Mouse (Mus musculus) lung, postnatal 0 days (tissue): Measurements from ENCODE around the gene Cpeb3. TPM values are rescaled to one million over a fixed set of nuclear protein-coding genes. Genes with fewer than 3 reads are reported as not detected.
A peak's percentile ranks its signal among the peaks of the same experiment; 100 is the strongest.
"Not testable (repeated sequence)": the region's sequence is repeated elsewhere in the genome, so short reads cannot be mapped to it uniquely, and the experiment has no call there.

Experiments used
- ATAC-seq: fragments of 200-750 bp; cut with Nextera tagmentation; 2 replicates; pipeline ENCODE4 v1.8.0; 2017; ENCODE audit warnings: moderate library complexity
- DNase-seq: peaks from one replicate; pipeline ENCODE4 v3.0.0-alpha.2; 2016; ENCODE audit warnings: low spot score
- H3K27ac ChIP-seq: fragments of 300-500 bp; sonication (generic); 2 replicates; pipeline ENCODE4 v1.5.1; 2014; ENCODE audit warnings: antibody characterized with exemption, mild to moderate bottlenecking, low read length, mixed read lengths
- H3K27me3 ChIP-seq: fragments of 300-500 bp; sonication (generic); replicated peaks from 2 replicates; pipeline ENCODE4 v1.6.1; 2014; ENCODE audit warnings: low read length, mixed read lengths; ENCODE audit not compliant: insufficient read depth
- H3K36me3 ChIP-seq: fragments of 300-500 bp; sonication (generic); 2 replicates; pipeline ENCODE4 v1.6.1; 2014; ENCODE audit warnings: low read length, mixed read lengths; ENCODE audit not compliant: insufficient read depth
- H3K4me1 ChIP-seq: fragments of 300-500 bp; sonication (generic); 2 replicates; pipeline ENCODE4 v1.6.1; 2014; ENCODE audit warnings: antibody characterized with exemption, low read depth, low read length, mixed read lengths; ENCODE audit not compliant: insufficient read depth
- H3K4me2 ChIP-seq: fragments of 300-500 bp; sonication (generic); replicated peaks from 2 replicates; pipeline ENCODE4 v1.6.1; 2014; ENCODE audit warnings: low read depth, mild to moderate bottlenecking, low read length, moderate library complexity, mixed read lengths
- H3K4me3 ChIP-seq: fragments of 300-500 bp; sonication (generic); 2 replicates; pipeline ENCODE4 v1.5.1; 2014; ENCODE audit warnings: low read depth, low read length
- H3K9ac ChIP-seq: fragments of 300-500 bp; sonication (generic); replicated peaks from 2 replicates; pipeline ENCODE4 v1.6.1; 2014; ENCODE audit warnings: low read depth, mild to moderate bottlenecking
- H3K9me3 ChIP-seq: fragments of 300-500 bp; sonication (generic); 2 replicates; pipeline ENCODE4 v1.6.1; 2016; ENCODE audit warnings: low read length, mixed read lengths
- CTCF ChIP-seq: IDR thresholded peaks from 2 replicates; pipeline ENCODE4 v1.5.1; 2016; ENCODE audit warnings: antibody characterized with exemption, mild to moderate bottlenecking
- EP300 ChIP-seq: IDR thresholded peaks from 2 replicates; pipeline ENCODE4 v1.6.1; 2016; ENCODE audit warnings: antibody characterized with exemption, mild to moderate bottlenecking, control low read depth
- WGBS: fragments of 180-500 bp; shearing (Covaris S2); extraction: QIAGEN DNeasy Blood & Tissue Kit; methylation state at CpG from one replicate; pipeline ENCODE4 v1.1.7; 2014; 5-methylcytosine and 5-hydroxymethylcytosine counted together
- polyA plus RNA-seq: library from polyadenylated mRNA; unstranded; fragments of >200 nt; fragmentation: Nextera tagmentation; extraction: Ambion mirVana; gene quantifications from 2 replicates; pipeline ENCODE4 v1.2.1, GENCODE M21; 2015

Cpeb3 gene
- polyA plus RNA-seq, 1 experiment from 2014 or later = 1.3 TPM

- Histone ChIP-seq H3K4me1 (no peaks in the 10 kb centered on the region), H3K27me3 (no peaks in the 10 kb centered on the region), H3K27ac (no peak overlapping the region), H3K36me3 (no peaks in the 10 kb centered on the region), H3K9ac (no peak overlapping the region), H3K4me2 (no peak overlapping the region), H3K9me3 (no peaks in the 10 kb centered on the region), H3K4me3 (no peak overlapping the region)
- WGBS = 84% methylated on average over 5 of the region's 5 CpGs
- ATAC-seq (no peak), DNase-seq (peak; percentile 29)
- TF ChIP-seq EP300 (no peak), CTCF (no peak)
Observed at GRCm38 (mm10) chr19:37156770-37157336, 51.5 kb downstream of the Cpeb3 start.

GRCm38 (mm10) chr19:37156040-37156439 lies 52.4 kb downstream of the Cpeb3 start:
- TF ChIP-seq CTCF (no peak), EP300 (no peak)
- Histone ChIP-seq H3K27ac (no peak overlapping the region), H3K9me3 (no peaks in the 10 kb centered on the region), H3K27me3 (no peaks in the 10 kb centered on the region), H3K4me1 (no peaks in the 10 kb centered on the region), H3K4me3 (no peak overlapping the region), H3K4me2 (no peak overlapping the region), H3K9ac (no peak overlapping the region), H3K36me3 (no peaks in the 10 kb centered on the region)
- ATAC-seq (no peak), DNase-seq (no peak)
- WGBS = 71% methylated on average over 4 of the region's 4 CpGs

GRCm38 (mm10) chr19:37147145-37147544 lies 61.3 kb downstream of the Cpeb3 start:
- peak; percentile 10 for DNase-seq
- H3K27me3 ChIP-seq = no peaks in the 10 kb centered on the region
- no peak overlapping the region for H3K4me2 ChIP-seq
- H3K9ac ChIP-seq = no peak overlapping the region
- H3K27ac ChIP-seq = no peak overlapping the region
- H3K36me3 ChIP-seq = no peaks in the 10 kb centered on the region
- ATAC-seq = no peak
- no peak for TF ChIP-seq EP300
- TF ChIP-seq CTCF = no peak
- H3K9me3 ChIP-seq = no peaks in the 10 kb centered on the region
- no peaks in the 10 kb centered on the region for H3K4me1 ChIP-seq
- WGBS = 62% methylated on average over 4 of the region's 4 CpGs
- no peak overlapping the region for H3K4me3 ChIP-seq

GRCm38 (mm10) chr19:37145846-37146245 lies 62.6 kb downstream of the Cpeb3 start:
- Histone ChIP-seq H3K9ac (no peak overlapping the region), H3K4me1 (no peaks in the 10 kb centered on the region), H3K27ac (no peak overlapping the region), H3K36me3 (no peaks in the 10 kb centered on the region), H3K27me3 (no peaks in the 10 kb centered on the region), H3K9me3 (no peaks in the 10 kb centered on the region), H3K4me3 (no peak overlapping the region), H3K4me2 (no peak overlapping the region)
- TF ChIP-seq EP300 (no peak), CTCF (no peak)
- no peak for ATAC-seq
- DNase-seq = no peak
- 81% methylated on average over 1 of the region's 1 CpGs for WGBS

GRCm38 (mm10) chr19:37145401-37145800 lies 63.0 kb downstream of the Cpeb3 start:
- peak; percentile 10 for DNase-seq
- TF ChIP-seq CTCF (no peak), EP300 (no peak)
- H3K4me1 ChIP-seq = no peaks in the 10 kb centered on the region
- H3K4me3 ChIP-seq = no peak overlapping the region
- 80% methylated on average over 5 of the region's 5 CpGs for WGBS
- no peaks in the 10 kb centered on the region for H3K9me3 ChIP-seq
- no peak overlapping the region for H3K9ac ChIP-seq
- no peaks in the 10 kb centered on the region for H3K27me3 ChIP-seq
- ATAC-seq = no peak
- H3K27ac ChIP-seq = no peak overlapping the region
- no peak overlapping the region for H3K4me2 ChIP-seq
- no peaks in the 10 kb centered on the region for H3K36me3 ChIP-seq

- H3K27me3 ChIP-seq = no peaks in the 10 kb centered on the region
- H3K4me3 ChIP-seq = no peak overlapping the region
- no peaks in the 10 kb centered on the region for H3K9me3 ChIP-seq
- H3K9ac ChIP-seq = no peak overlapping the region
- H3K27ac ChIP-seq = no peak overlapping the region
- DNase-seq (peak; percentile 15), ATAC-seq (peak; percentile 37; the same call in 1 of the 2 replicates)
- H3K36me3 ChIP-seq = no peaks in the 10 kb centered on the region
- TF ChIP-seq EP300 = no peak
- TF ChIP-seq CTCF = no peak
- 37% methylated on average over 4 of the region's 4 CpGs for WGBS
- H3K4me1 ChIP-seq = no peaks in the 10 kb centered on the region
- H3K4me2 ChIP-seq = no peak overlapping the region
Observed at GRCm38 (mm10) chr19:37141623-37142022, 66.8 kb downstream of the Cpeb3 start.

- 14% methylated on average over 2 of the region's 2 CpGs for WGBS
- H3K4me2 ChIP-seq = no peak overlapping the region
- TF ChIP-seq CTCF = no peak
- TF ChIP-seq EP300 = no peak
- H3K9me3 ChIP-seq = no peaks in the 10 kb centered on the region
- H3K36me3 ChIP-seq = no peaks in the 10 kb centered on the region
- no peak overlapping the region for H3K27ac ChIP-seq
- H3K4me3 ChIP-seq = no peak overlapping the region
- no peak for ATAC-seq
- DNase-seq = no peak
- H3K9ac ChIP-seq = no peak overlapping the region
- H3K27me3 ChIP-seq = no peaks in the 10 kb centered on the region
- no peaks in the 10 kb centered on the region for H3K4me1 ChIP-seq
Observed at GRCm38 (mm10) chr19:37137133-37137532, 71.3 kb downstream of the Cpeb3 start.

GRCm38 (mm10) chr19:37135459-37135858 lies 72.9 kb downstream of the Cpeb3 start:
- not testable (repeated sequence) for ATAC-seq, H3K27ac ChIP-seq, H3K4me3 ChIP-seq, H3K4me1 ChIP-seq, H3K4me2 ChIP-seq, H3K9me3 ChIP-seq, H3K9ac ChIP-seq, H3K36me3 ChIP-seq, H3K27me3 ChIP-seq, DNase-seq
- WGBS = 86% methylated on average over 2 of the region's 2 CpGs
